Mouse (Mus musculus) MEL (cell line): Measurements from ENCODE around the gene Tmem260.

Experiments used
- ETS1 ChIP-seq: IDR thresholded peaks from 2 replicates; pipeline ENCODE4 v1.6.1; 2012; ENCODE audit warnings: low read depth, mild to moderate bottlenecking, inconsistent platforms, low read length, improper control_type of control experiment, moderate library complexity
- MAZ ChIP-seq: IDR thresholded peaks from 2 replicates; pipeline ENCODE4 v1.6.1; 2012; ENCODE audit warnings: low read depth, mild to moderate bottlenecking, inconsistent platforms, low read length, improper control_type of control experiment
- TCF12 ChIP-seq: IDR thresholded peaks from 2 replicates; pipeline ENCODE4 v1.6.1; 2014; ENCODE audit warnings: low read depth, mild to moderate bottlenecking, inconsistent platforms, low read length, improper control_type of control experiment, moderate library complexity

DNA sequence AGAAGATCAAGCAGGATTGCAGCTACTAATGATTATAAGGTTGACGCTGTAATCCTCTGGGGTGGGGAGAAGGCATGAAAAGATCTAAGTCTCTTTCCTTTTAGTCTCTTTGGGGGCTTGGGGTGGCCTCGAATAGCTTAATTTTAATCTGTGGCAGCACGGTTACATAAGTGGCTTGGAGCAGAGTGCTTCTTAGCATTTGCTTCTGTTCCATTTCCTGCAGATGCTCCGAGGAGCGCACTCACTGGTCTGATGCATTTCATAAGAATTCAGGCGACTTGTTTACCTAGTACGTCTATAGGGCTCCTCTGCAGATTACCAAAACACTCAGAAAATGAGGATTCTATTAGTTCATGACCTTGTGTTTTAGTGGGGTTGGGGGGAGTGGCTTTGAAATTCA lies 23.0 kb upstream of the Tmem260 start:
- TF ChIP-seq ETS1 (no peak), TCF12 (no peak), MAZ (no peak)
